Mouse (Mus musculus) heart, postnatal 14 days (tissue): ENCODE measurements around the gene Gsg1l. TPM values are rescaled to one million over a fixed set of nuclear protein-coding genes. Genes with fewer than 3 reads are reported as not detected.
A peak's percentile ranks its signal among the peaks of the same experiment; 100 is the strongest.

Experiments used
- DNase-seq, 2 experiments: peaks; one replicate each; pipeline ENCODE4 v3.0.0; 2021 to 2022
- intact Hi-C: fragments of 180-260 bp; cut with DNase I; formaldehyde crosslinking; loops from one replicate; pipeline ENCODE4 v1.15.1; 2025
- total RNA-seq, 2 experiments: library from RNA; stranded (reverse); gene quantifications; 2 replicates each; pipeline ENCODE4 v1.2.3; 2021

Gene Gsg1l
- total RNA-seq, 2 experiments from 2014 or later = 10.3 to 10.7 TPM

- DNase-seq = no peak
- intact Hi-C loops = no loop called here
Observed at GRCm38 (mm10) chr7:125953844-125954243, 128.4 kb downstream of the Gsg1l start.

GRCm38 (mm10) chr7:125951911-125952310, 130.3 kb downstream of the Gsg1l start:
- DNase-seq = no peak
- intact Hi-C loops = no loop called here

DNA sequence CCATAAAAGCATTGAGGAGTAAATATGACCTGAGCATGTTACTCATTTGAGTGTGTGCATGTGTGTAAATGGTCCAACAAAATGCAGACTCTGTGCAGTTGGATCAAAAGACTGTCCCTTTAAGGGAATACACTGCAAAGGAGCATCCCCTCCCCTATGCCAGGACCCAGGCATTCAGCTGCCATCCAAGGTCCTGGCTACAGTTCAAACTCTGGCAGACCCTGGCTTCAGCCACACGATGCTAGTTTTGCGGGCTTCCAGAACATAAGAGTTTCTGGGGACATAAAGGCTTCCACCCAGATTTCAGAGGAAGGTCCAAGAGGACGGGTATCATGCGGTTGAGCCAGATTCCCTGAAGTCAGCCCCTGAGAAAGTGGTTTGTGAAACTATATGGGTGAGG, 133.2 kb downstream of the Gsg1l start:
- no peak for DNase-seq

GRCm38 (mm10) chr7:125945915-125946314, 136.3 kb downstream of the Gsg1l start:
- peak in 1 of 2 experiments; percentile 21 for DNase-seq
- intact Hi-C loops = no loop called here

More for the DNA sequence above, 133.2 kb downstream of the Gsg1l start:
- intact Hi-C loops = no loop called here

GRCm38 (mm10) chr7:125944631-125945030, 137.6 kb downstream of the Gsg1l start:
- intact Hi-C loops = no loop called here
- DNase-seq = no peak

DNA sequence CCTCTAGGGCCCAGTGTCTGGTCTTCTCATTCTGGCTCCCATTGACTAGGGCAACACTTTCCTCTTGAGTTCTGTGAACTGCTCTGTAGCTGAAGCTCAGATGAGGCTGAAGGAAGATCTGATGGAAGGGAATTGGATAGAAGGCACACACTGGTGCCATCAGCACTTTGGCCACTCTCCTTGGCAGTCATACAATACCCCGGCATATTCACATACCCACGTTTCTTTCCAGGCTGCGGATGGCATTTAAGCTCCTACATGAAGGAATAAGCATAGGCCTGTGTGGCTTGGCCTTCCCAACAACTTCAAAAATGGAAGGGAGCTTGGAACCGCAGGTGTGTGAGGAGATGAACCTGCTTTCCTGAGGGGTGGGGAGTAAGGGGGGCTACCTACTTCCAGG, 138.7 kb downstream of the Gsg1l start:
- no peak for DNase-seq
- intact Hi-C loops = no loop called here

DNA sequence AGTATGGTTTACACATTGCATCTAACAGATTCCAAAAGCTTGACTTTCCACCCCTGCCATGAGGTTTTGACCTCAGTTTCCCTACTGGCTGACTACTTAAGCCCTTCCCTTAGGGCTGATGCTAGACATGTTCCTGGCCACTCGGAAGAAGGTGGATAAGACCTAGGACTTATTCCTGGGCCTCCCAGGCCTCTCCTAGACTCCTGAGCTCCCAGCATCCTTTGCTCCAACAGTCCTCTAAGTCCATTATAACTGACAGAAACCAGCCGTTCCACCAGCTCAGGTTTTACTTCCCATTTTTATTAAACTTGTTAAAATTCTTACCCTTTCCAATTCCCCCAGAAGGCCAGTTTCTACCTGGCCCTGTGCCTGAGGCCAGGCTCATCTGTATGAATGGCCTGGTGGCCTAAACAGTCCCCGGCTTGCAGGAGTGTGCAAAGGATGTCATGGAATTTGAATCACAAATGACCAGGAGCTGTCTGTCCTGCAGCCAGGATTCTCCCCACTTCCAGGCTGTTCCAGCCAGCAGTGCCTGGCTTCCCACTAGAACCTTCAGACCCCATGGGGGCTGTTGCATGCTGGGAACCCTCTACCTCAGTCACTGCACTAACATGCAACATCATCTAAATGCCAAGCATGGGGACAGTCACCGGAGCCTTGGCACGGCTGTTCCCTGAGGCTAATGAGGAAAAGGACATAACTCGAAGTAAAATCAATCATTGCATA, 139.7 kb downstream of the Gsg1l start:
- no peak for DNase-seq
- intact Hi-C loops = no loop called here

DNA sequence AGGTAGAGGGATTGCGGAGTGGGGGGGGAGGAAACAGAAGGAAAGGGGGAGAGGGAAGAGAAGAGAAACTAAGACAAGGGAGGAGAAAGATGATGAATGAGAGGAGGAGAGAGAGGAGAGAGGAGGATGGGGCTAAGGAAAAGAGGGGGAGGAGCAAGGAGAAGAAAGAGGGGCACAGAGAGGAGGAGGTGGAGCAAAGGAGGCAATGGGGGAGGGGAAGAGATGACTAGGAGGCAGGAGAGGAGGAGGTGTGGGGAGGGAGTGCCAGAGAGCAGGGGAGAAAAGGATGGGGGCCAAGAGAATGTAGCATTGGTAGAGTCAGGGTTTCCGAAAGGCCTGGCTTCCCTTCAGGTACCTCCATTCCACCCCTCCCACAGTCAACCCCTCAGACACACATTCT, 147.9 kb downstream of the Gsg1l start:
- no peak for DNase-seq
- intact Hi-C loops = no loop called here

DNA sequence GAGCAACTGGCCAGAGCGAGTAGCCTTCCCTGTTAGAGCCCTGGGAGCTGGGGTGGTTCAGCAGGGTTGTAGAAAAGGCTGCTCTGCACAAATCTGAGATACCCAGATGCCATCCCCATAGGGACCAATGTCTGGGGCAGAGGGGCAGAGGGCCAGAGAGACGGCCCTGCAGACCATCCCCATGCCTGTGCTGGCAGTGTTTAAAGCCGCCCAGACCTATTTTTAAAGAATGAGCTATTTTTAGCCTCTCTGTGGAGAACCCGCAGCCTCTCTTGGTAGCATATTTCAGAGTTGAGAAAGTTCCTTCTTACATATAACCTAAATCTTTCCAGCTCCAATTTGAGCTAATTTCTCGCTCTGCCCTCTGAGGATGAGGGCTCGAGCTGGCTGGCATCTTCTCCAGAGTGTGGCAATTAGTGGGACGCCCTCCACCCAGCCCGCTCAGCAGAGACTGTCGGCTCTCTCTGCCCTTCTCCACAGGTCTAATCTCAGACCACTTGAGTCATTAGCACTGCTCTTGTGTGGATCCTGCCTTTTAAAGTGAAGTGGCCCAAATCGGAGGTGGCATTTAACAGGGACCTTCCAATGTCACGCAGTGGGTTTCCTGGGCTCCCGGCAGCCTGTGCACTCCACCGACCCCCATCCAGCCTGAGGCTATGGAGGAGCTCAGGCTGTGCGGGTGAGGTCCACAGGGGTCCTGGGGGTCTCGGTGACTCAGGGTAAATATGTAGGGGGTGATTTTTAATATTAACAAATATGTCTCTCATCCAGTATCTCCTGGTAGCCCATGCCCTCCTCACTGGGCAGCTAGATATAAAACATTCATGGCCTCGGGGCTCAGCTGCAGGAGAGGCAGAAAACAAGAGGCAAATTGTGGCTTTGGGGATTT, 148.6 kb downstream of the Gsg1l start:
- intact Hi-C loops = no loop called here
- peak; percentile 26 to 34 for DNase-seq

DNA sequence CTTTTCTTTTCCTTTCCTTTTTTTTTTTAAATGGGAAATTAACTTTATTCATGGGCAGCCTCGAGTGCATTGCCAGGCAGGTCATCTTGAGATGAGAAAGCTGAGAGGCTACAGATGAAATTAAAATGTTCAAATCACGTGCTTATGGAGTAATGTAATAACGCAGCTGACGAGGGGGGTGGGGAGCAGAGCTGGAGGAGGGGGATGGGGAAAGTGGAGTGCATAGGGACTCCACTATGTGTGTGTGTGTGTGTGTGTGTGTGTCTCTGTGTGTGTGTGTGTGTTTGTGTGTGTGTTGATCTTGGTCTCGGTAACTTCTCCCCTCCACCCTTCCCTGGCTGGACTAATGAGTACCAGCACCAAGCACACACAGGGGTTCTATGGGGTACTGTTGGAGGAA, 150.6 kb downstream of the Gsg1l start:
- DNase-seq = no peak
- intact Hi-C loops = no loop called here

DNA sequence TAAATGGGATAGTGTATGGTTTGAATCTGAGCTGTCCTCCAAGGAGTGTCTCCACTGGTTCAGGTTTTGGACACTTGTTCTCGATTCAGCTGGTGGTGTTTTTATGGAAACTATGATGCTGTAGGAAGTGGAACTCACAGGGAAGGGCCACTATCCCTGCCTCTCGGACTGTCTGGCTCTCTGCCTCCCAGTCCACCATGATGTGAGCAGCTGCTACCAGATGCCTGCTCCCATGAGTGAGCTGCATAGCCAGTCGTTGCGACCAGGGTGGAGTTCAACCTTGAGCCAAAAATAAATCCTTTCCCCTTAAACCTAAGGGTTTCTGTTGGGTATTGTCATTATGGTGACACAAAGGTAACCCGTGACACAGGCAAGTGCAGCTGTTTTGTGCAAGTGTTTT, 158.2 kb downstream of the Gsg1l start:
- DNase-seq = peak; percentile 20 to 39
- intact Hi-C loops = no loop called here

- DNase-seq = no peak
- intact Hi-C loops = no loop called here
Observed at GRCm38 (mm10) chr7:125920801-125921200, 161.4 kb downstream of the Gsg1l start.

GRCm38 (mm10) chr7:125900386-125901161, 181.6 kb downstream of the Gsg1l start:
- DNase-seq = no peak
- intact Hi-C loops = no loop called here

DNA sequence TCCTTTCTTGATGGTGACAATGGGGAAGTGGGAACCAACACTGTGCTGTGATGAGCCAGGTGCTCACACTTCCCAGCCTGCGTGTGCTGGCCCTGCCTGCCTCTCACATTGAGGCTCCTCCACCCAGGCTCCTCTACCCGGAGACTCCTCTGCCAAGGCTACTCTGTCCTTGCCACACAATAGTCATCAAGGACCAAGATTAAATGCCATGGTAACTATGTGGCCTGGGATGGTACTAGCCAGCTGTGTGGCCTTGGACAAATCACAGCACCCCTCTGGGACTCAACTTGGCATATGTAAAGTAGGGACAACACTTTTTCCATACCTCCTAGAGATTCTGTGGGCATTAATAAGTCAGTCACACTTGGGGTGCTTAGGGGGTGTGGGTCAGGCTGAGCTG, 182.3 kb downstream of the Gsg1l start:
- intact Hi-C loops = no loop called here
- DNase-seq = no peak

DNA sequence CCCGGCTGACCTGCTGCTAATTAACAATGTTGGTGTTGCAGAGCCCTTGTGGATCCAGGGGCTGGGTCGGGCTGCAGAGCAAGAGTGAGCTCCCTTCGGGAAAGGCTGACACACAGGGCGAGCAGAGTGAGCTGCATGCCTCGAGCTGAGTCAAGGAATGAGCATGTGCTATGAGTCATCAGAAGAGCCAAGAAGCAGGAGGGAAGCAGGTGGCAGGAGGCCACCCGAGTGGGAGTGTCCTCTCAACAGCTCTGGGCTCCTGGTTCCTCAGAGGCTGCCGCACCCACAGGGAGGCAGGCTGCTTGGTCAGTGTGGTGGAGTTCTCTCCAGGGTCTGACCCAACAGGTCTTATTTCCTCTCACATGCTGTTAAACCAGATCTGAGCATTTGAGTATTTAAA, 183.2 kb downstream of the Gsg1l start:
- DNase-seq = peak; percentile 51 to 53
- intact Hi-C loops = no loop called here

GRCm38 (mm10) chr7:125897059-125897458, 185.2 kb downstream of the Gsg1l start:
- DNase-seq = no peak
- intact Hi-C loops = no loop called here

- intact Hi-C loops = no loop called here
- DNase-seq = no peak
Observed at GRCm38 (mm10) chr7:125893621-125894020, 188.6 kb downstream of the Gsg1l start.

DNA sequence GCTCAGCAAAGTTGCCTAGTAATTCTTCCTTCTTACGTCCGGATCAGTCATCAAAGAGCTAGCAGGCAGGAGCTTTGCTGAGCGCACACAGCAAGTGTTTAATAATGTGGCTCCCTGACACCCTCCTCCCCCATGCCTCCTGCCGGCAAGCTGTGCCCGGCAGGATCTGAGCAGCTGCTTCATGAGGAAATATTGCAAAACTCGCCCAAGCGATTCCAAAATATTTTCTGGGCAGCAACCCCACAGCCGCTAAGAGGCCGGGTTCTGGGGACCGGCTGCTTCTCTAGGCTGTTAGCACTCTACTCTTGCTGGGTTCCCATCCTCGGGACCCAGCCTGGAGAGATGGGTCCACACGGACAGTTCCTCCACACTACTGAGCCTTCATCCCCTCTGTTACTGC, 193.8 kb downstream of the Gsg1l start:
- intact Hi-C loops = no loop called here

GRCm38 (mm10) chr7:125887761-125888160, 194.4 kb downstream of the Gsg1l start:
- intact Hi-C loops = no loop called here

More for the DNA sequence above, 193.8 kb downstream of the Gsg1l start:
- DNase-seq = peak; percentile 38 to 45

DNA sequence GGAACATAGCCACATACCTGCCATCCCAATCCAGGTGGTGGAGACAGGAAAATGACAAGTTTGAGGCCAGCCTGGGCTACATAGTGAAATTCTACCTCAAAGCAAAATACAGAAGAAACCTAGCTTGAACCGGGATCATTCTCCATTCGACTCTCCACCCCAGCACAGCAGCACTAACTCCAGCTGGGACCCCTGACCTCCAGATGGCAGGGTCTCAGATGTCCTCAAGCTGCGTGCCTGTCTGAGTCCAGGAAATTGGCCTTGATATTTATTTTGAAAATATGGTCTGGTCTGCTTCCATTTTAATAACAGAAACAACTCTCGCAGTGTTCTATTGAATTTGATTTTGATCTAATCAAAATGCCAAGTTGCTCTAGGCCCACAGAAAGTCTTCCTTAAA, 195.1 kb downstream of the Gsg1l start:
- intact Hi-C loops = no loop called here
- DNase-seq = peak in 1 of 2 experiments; percentile 28

More at GRCm38 (mm10) chr7:125887761-125888160, 194.4 kb downstream of the Gsg1l start:
- no peak for DNase-seq
